17 mouse cellular contexts compared by ENCODE assay signal in genomic region chr14:30168387-30168786, GRCm38 (mm10).
DNase-seq lines count a peak whose midpoint lies in the region; ATAC-seq and TF ChIP-seq lines count a peak whose summit lies in the region.
"Had no signal": no experiment of that assay in that cellular context is flagged by ENCODE, and none has a peak within 500 bp of the region (broad histone marks: within the 10 kb centered on the region; RNA-seq: fewer than 3 reads in every experiment).

No protein-coding gene starts in this region.

- H3K27me3 ChIP-seq in midbrain, embryonic 11.5 days (ENCODE audit: control insufficient read depth, insufficient read depth, low read length): no peaks in the 10 kb centered on the region
- no peaks in the 10 kb centered on the region for H3K27me3 ChIP-seq in midbrain, embryonic 10.5 days (ENCODE audit: low read depth, poor library complexity, severe bottlenecking)
- H3K27me3 ChIP-seq in MEL (ENCODE audit: control insufficient read depth in 1 of 2, insufficient read depth in 2 of 2, low read length in 2 of 2): no peaks in the 10 kb centered on the region
- H3K27me3 ChIP-seq: embryonic facial prominence, embryonic 13.5 days; embryonic facial prominence, embryonic 15.5 days; forebrain, embryonic 15.5 days had no signal

- no peaks in the 10 kb centered on the region for H3K36me3 ChIP-seq in midbrain, embryonic 11.5 days (ENCODE audit: control insufficient read depth, insufficient read depth, low read length)
- no peaks in the 10 kb centered on the region for H3K36me3 ChIP-seq in midbrain, embryonic 10.5 days
- H3K36me3 ChIP-seq in MEL (ENCODE audit: control insufficient read depth in 1 of 2, insufficient read depth in 2 of 2, low read length in 2 of 2): peaks cover 0 to 15% of the 10 kb centered on the region in 2 experiments; a peak in 2 of 4 replicates
- H3K36me3 ChIP-seq: embryonic facial prominence, embryonic 13.5 days; embryonic facial prominence, embryonic 15.5 days; forebrain, embryonic 10.5 days; forebrain, embryonic 15.5 days had no signal

- H3K4me1 ChIP-seq in midbrain, embryonic 11.5 days (ENCODE audit: control insufficient read depth, insufficient read depth, low read length): no peaks in the 10 kb centered on the region
- peaks cover 12% of the 10 kb centered on the region for H3K4me1 ChIP-seq in midbrain, embryonic 10.5 days
- peaks cover 4 to 22% of the 10 kb centered on the region in 2 experiments for H3K4me1 ChIP-seq in MEL (ENCODE audit: control insufficient read depth in 1 of 2, insufficient read depth in 2 of 2, low read length in 2 of 2)
- H3K4me1 ChIP-seq: embryonic facial prominence, embryonic 15.5 days had no signal

- no peak for TF ChIP-seq RAD21 in MEL (IDR thresholded peaks at IDR 0.05; ENCODE audit: low read depth, low read length)

- H3K4me2 ChIP-seq in midbrain, embryonic 11.5 days: no peak overlapping the region
- H3K4me2 ChIP-seq: embryonic facial prominence, embryonic 13.5 days; embryonic facial prominence, embryonic 15.5 days; forebrain, embryonic 13.5 days; forebrain, embryonic 15.5 days had no signal

- ATAC-seq in midbrain, embryonic 11.5 days (ENCODE audit: low FRiP score): no peak
- ATAC-seq in megakaryocyte progenitor cell, adult 5-6 weeks (replicated peaks; ENCODE audit: poor library complexity): 0 out of 2 replicates have a peak, but pooled peaks have one; percentile 37
- ATAC-seq: activated CD4-positive, CD25-positive, alpha-beta regulatory T cell, adult 4 months; forebrain, embryonic 13.5 days; forebrain, embryonic 15.5 days; forebrain, postnatal 0 days; Patski had no signal

- no peak overlapping the region for H3K27ac ChIP-seq in midbrain, embryonic 11.5 days (ENCODE audit: low read depth, low read length)
- no peak overlapping the region for H3K27ac ChIP-seq in midbrain, embryonic 10.5 days (replicated peaks)
- H3K27ac ChIP-seq in MEL (ENCODE audit: control insufficient read depth, low read depth, low read length): no peak overlapping the region
- H3K27ac ChIP-seq: embryonic facial prominence, embryonic 13.5 days; embryonic facial prominence, embryonic 15.5 days; forebrain, embryonic 10.5 days; forebrain, embryonic 13.5 days; forebrain, embryonic 15.5 days had no signal

- no peak overlapping the region for H3K4me3 ChIP-seq in midbrain, embryonic 11.5 days (ENCODE audit: low read depth, low read length)
- H3K4me3 ChIP-seq in midbrain, embryonic 10.5 days: no peak overlapping the region
- H3K4me3 ChIP-seq in MEL (ENCODE audit: control insufficient read depth in 1 of 2, insufficient read depth in 1 of 2, low read depth in 2 of 2, low read length in 2 of 2): no peak overlapping the region
- H3K4me3 ChIP-seq: embryonic facial prominence, embryonic 13.5 days; embryonic facial prominence, embryonic 15.5 days; erythroblast, embryonic 14.5 days; forebrain, embryonic 10.5 days; forebrain, embryonic 13.5 days; forebrain, embryonic 15.5 days had no signal

- no peaks in the 10 kb centered on the region for H3K9me3 ChIP-seq in midbrain, embryonic 11.5 days (ENCODE audit: control insufficient read depth, low read length)
- no peaks in the 10 kb centered on the region for H3K9me3 ChIP-seq in midbrain, embryonic 10.5 days (replicated peaks)
- H3K9me3 ChIP-seq in MEL (replicated peaks; ENCODE audit: insufficient read depth, low read length): no peaks in the 10 kb centered on the region
- H3K9me3 ChIP-seq: embryonic facial prominence, embryonic 13.5 days; embryonic facial prominence, embryonic 15.5 days; forebrain, embryonic 10.5 days; forebrain, embryonic 13.5 days; forebrain, embryonic 15.5 days had no signal

- no peak for TF ChIP-seq CTCF in MEL (IDR thresholded peaks at IDR 0.05 in 2 of 3, conservative IDR thresholded peaks at IDR 0.05 in 1 of 3; ENCODE audit: control insufficient read depth in 1 of 3, insufficient read depth in 1 of 3, low read depth in 2 of 3, low read length in 3 of 3, poor library complexity in 1 of 3, severe bottlenecking in 1 of 3)

- H3K79me2 ChIP-seq in MEL (ENCODE audit: control insufficient read depth, insufficient read depth, low read length, poor library complexity): no peaks in the 10 kb centered on the region

- peak; percentile 47 to 57; a peak in 2 of 4 replicates for TF ChIP-seq EP300 in MEL (IDR thresholded peaks at IDR 0.05; ENCODE audit: low read depth in 1 of 2, low read length in 2 of 2)

- TF ChIP-seq POLR2A in MEL (IDR thresholded peaks at IDR 0.05; ENCODE audit: control insufficient read depth in 1 of 2, insufficient read depth in 1 of 2, low read depth in 1 of 2, low read length in 2 of 2, poor library complexity in 1 of 2): no peak

- H3K9ac ChIP-seq in midbrain, embryonic 11.5 days (ENCODE audit: low read length): no peak overlapping the region
- no peak overlapping the region for H3K9ac ChIP-seq in MEL (ENCODE audit: control insufficient read depth, low read depth, low read length, poor library complexity, severe bottlenecking)
- H3K9ac ChIP-seq: embryonic facial prominence, embryonic 13.5 days; embryonic facial prominence, embryonic 15.5 days; forebrain, embryonic 13.5 days; forebrain, embryonic 15.5 days; forebrain, postnatal 0 days had no signal

- 91% methylated on average over 3 of the region's 3 CpGs for WGBS in midbrain, embryonic 11.5 days
- WGBS in midbrain, embryonic 10.5 days: 94% methylated on average over 3 of the region's 3 CpGs

- peak; percentile 39 for DNase-seq in midbrain, embryonic 11.5 days (ENCODE audit: low spot score, missing footprints)
- DNase-seq in midbrain, embryonic 10.5 days (ENCODE audit: low spot score): no peak
- peak; percentile 45 for DNase-seq in MEL (ENCODE audit: low read depth, low spot score)
- DNase-seq in frontal cortex, postnatal 10 days (ENCODE audit: low spot score in 2 of 2): no peak
- no peak for DNase-seq in embryo, embryonic 11 days
- DNase-seq: adrenal gland, adult 8-10 months; cerebellum, adult 9-10 months; forebrain, postnatal 0 days had no signal

TF ChIP-seq in MEL, 35 proteins besides CTCF, POLR2A, EP300 and RAD21:
- TF ChIP-seq POLR2AphosphoS5 (IDR thresholded peaks at IDR 0.05; ENCODE audit: borderline replicate concordance, low read depth, low read length): no peak
- TF ChIP-seq MAZ (IDR thresholded peaks at IDR 0.05; ENCODE audit: low read depth, low read length): no peak
- peak; percentile 58; the same call in 1 of the 2 replicates for TF ChIP-seq GATA1 (IDR thresholded peaks at IDR 0.05; ENCODE audit: low read depth, low read length)
- no peak for TF ChIP-seq NELFE (IDR thresholded peaks at IDR 0.05; ENCODE audit: low read depth, low read length)
- no peak for TF ChIP-seq NRF1 (IDR thresholded peaks at IDR 0.05; ENCODE audit: insufficient read depth, low read depth, low read length, poor library complexity, severe bottlenecking)
- TF ChIP-seq TAL1 (IDR thresholded peaks at IDR 0.05; ENCODE audit: low read length): no peak
- no peak for TF ChIP-seq CHD2 (IDR thresholded peaks at IDR 0.05; ENCODE audit: low read length)
- TF ChIP-seq ZMIZ1 (IDR thresholded peaks at IDR 0.05; ENCODE audit: low read depth, low read length): no peak
- TF ChIP-seq USF2 (IDR thresholded peaks at IDR 0.05; ENCODE audit: borderline replicate concordance in 1 of 2, insufficient read depth in 1 of 2, low read depth in 1 of 2, low read length in 2 of 2): no peak
- no peak for TF ChIP-seq SMC3 (IDR thresholded peaks at IDR 0.05; ENCODE audit: low read depth, low read length)
- no peak for TF ChIP-seq KAT2A (conservative IDR thresholded peaks at IDR 0.05; ENCODE audit: low read depth, low read length)
- TF ChIP-seq TCF12 (IDR thresholded peaks at IDR 0.05; ENCODE audit: low read depth, low read length): peak; percentile 42; the same call in 1 of the 2 replicates
- no peak for TF ChIP-seq SIN3A (IDR thresholded peaks at IDR 0.05; ENCODE audit: low read length)
- TF ChIP-seq UBTF (IDR thresholded peaks at IDR 0.05; ENCODE audit: borderline replicate concordance, insufficient read depth, low read depth, low read length): no peak
- no peak for TF ChIP-seq GABPA (IDR thresholded peaks at IDR 0.05; ENCODE audit: low read depth, low read length)
- peak; percentile 53; the same call in 1 of the 2 replicates for TF ChIP-seq ETS1 (IDR thresholded peaks at IDR 0.05; ENCODE audit: low read depth, low read length)
- no peak for TF ChIP-seq MAX (IDR thresholded peaks at IDR 0.05; ENCODE audit: low read length)
- TF ChIP-seq ZKSCAN1 (IDR thresholded peaks at IDR 0.05; ENCODE audit: low read depth, low read length): no peak
- no peak for TF ChIP-seq MEF2A (IDR thresholded peaks at IDR 0.05; ENCODE audit: extremely low read depth, insufficient replicate concordance, low read depth, low read length, poor library complexity, severe bottlenecking)
- TF ChIP-seq E2F4 (IDR thresholded peaks at IDR 0.05; ENCODE audit: borderline replicate concordance, low read depth, low read length): no peak
- TF ChIP-seq JUND (IDR thresholded peaks at IDR 0.05; ENCODE audit: low read depth, low read length): 0 out of 2 replicates have a peak, but pooled peaks have one; percentile 58
- TF ChIP-seq TBP (IDR thresholded peaks at IDR 0.05; ENCODE audit: low read depth, low read length): no peak

Comparison
In these comparisons a context has a peak if more than half of its experiments do, and no peak if none do; other contexts are left out.
1. DNase-seq: peak in midbrain, embryonic 11.5 days (single experiment) and MEL (single experiment); none in midbrain, embryonic 10.5 days (single experiment), frontal cortex, postnatal 10 days (0 of 2) and embryo, embryonic 11 days (single experiment).